Mouse (Mus musculus): ENCODE data around the gene Pgc. TPM values are rescaled to one million over a fixed set of nuclear protein-coding genes. Genes with fewer than 3 reads are reported as not detected.

Gene Pgc
- total RNA-seq, 1 experiment from 2014 or later = not detected

GRCm38 (mm10) chr17:47750101-47750500 is 23.5 kb downstream of the Pgc start:
- no peak for DNase-seq

- DNase-seq = no peak
Observed at GRCm38 (mm10) chr17:47751811-47752210, 25.2 kb downstream of the Pgc start.

- no peak for DNase-seq
Observed at GRCm38 (mm10) chr17:47753130-47753775, 26.6 kb downstream of the Pgc start.

- DNase-seq = peak; percentile 48
Observed at GRCm38 (mm10) chr17:47754246-47754645, 27.6 kb downstream of the Pgc start.

GRCm38 (mm10) chr17:47756366-47756765 is 29.7 kb downstream of the Pgc start:
- no peak for DNase-seq

- no peak for DNase-seq
Observed at GRCm38 (mm10) chr17:47757056-47757610, 30.5 kb downstream of the Pgc start.

GRCm38 (mm10) chr17:47759702-47760410 is 33.2 kb downstream of the Pgc start:
- peak; percentile 57 for DNase-seq

- DNase-seq = no peak
Observed at GRCm38 (mm10) chr17:47762028-47762427, 35.4 kb downstream of the Pgc start.

GRCm38 (mm10) chr17:47762518-47763340 is 36.1 kb downstream of the Pgc start:
- DNase-seq = peak; percentile 51

- DNase-seq = no peak
Observed at GRCm38 (mm10) chr17:47765986-47766385, 39.3 kb downstream of the Pgc start.

- no peak for DNase-seq
Observed at GRCm38 (mm10) chr17:47766407-47767043, 39.9 kb downstream of the Pgc start.

- no peak for DNase-seq
Observed at GRCm38 (mm10) chr17:47767081-47767455, 40.4 kb downstream of the Pgc start.

GRCm38 (mm10) chr17:47767456-47768141 is 41.0 kb downstream of the Pgc start:
- no peak for DNase-seq

- no peak for DNase-seq
Observed at GRCm38 (mm10) chr17:47768707-47769276, 42.1 kb downstream of the Pgc start.

GRCm38 (mm10) chr17:47769389-47770299 is 43.0 kb downstream of the Pgc start:
- no peak for DNase-seq

GRCm38 (mm10) chr17:47773604-47774003 is 47.0 kb downstream of the Pgc start:
- DNase-seq = no peak

GRCm38 (mm10) chr17:47777141-47777540 is 50.5 kb downstream of the Pgc start:
- DNase-seq = no peak

GRCm38 (mm10) chr17:47780470-47780869 is 53.8 kb downstream of the Pgc start:
- DNase-seq = no peak

GRCm38 (mm10) chr17:47782486-47782885 is 55.8 kb downstream of the Pgc start:
- no peak for DNase-seq
